Mouse (Mus musculus): ENCODE measurements around the gene Hk1. TPM values are rescaled to one million over a fixed set of nuclear protein-coding genes. Genes with fewer than 3 reads are reported as not detected.
A peak's percentile ranks its signal among the peaks of the same experiment; 100 is the strongest.

Gene Hk1
- polyA plus RNA-seq, 1 experiment = 27.2 TPM

DNA sequence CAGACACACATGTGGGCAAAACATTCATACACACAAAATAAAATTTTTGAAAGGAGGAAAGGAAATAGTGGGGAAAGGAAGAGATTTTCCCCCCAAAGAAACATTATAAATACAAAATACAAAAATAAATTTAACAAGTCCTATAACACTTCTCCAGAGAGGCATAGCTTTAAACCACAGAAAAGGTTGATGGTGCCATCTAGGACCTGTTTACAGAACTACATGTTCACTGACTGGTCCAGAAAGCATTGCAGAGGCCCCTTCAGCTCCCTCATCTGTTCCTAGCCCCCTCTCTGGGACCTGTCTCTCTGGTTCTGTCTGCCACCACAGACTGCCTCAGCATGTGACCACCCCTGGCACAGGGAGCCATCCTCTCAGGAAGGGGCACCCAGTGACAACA lies 1.2 kb upstream of the Hk1 start:
- no peaks in the 10 kb centered on the region for H3K4me1 ChIP-seq (ENCODE audit: control insufficient read depth, insufficient read depth, insufficient read length, low read length)
- H3K27ac ChIP-seq (replicated peaks; ENCODE audit: low read depth, low read length) = no peak overlapping the region
- H3K4me3 ChIP-seq (ENCODE audit: insufficient read depth, low read depth, low read length) = no peak overlapping the region

DNA sequence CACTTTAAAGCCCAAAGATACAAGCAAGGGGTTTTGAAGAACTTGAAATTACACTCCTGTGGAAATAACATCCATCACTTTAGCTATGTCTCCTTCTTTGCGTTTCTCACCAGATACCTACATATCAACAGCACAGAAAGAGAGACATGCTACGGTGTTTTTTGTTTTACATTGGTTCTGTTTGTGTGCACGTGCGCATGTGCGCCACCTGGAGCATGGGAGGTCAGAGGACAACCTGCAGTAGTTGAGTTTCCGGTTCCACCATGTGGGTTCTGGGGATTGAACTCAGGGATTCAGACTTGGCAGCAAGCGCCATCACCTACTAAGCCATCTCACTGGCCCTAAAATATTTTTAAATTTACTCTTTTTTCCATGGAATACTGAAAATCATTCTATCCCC lies 20.9 kb downstream of the Hk1 start:
- H3K4me3 ChIP-seq (ENCODE audit: insufficient read depth, low read depth, low read length) = no peak overlapping the region
- no peaks in the 10 kb centered on the region for H3K4me1 ChIP-seq (ENCODE audit: control insufficient read depth, insufficient read depth, insufficient read length, low read length)
- no peak overlapping the region for H3K27ac ChIP-seq (replicated peaks; ENCODE audit: low read depth, low read length)

DNA sequence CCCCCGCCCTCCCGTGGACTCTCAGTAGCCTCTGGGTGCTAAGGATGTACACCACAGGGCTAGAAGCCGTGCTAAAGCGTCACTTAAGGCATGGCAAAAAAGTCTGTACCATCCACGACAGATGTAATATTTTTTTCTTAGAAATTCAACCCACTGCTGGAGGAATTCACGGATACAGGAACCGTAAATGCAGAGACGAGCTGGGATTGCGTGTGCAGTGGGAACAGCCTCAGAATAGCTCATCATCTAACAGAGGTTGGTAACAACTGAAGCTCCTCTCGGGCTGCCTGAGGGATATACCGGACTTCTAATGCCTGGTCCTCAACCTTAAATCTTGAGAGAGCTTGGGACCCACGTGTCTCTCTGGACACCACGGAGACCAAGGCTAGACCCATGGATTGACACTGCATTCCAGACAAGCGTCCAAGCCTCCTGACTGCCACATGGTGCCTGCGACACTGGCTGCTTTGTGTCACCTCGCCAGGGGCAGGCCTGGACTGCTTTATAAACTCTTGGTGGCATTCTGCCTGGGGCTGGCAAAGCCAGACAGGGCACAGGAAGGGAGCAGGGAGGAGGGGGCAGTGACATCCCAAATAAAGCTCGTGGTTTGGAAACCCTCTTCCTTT lies 23.5 kb downstream of the Hk1 start:
- Histone ChIP-seq H3K4me3 (ENCODE audit: insufficient read depth, low read depth, low read length) (no peak overlapping the region), H3K27ac (replicated peaks; ENCODE audit: low read depth, low read length) (no peak overlapping the region)

DNA sequence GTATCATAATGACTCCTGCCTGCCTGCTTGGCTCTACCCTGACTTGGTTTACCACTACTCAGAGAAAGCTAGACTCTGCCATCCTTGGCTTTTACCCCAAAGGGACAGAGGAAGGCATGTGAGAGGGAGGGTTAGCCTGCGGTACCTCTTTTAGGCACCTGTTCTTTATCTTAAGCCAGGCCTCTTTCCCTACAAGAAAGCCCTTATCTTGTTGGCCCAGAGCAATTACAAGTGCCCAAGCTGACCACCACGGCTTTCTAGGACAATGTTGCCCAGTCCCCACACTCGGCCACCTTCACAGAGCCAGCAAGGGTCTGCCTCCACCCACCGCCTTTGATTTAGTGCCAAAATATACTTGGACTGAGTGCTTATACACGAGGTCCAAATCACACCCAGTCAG lies 34.6 kb downstream of the Hk1 start:
- H3K4me3 ChIP-seq (ENCODE audit: insufficient read depth, low read depth, low read length) = no peak overlapping the region
- H3K27ac ChIP-seq (replicated peaks; ENCODE audit: low read depth, low read length) = no peak overlapping the region
- 0 out of 2 replicates have a peak, but pooled peaks cover 3% of the 10 kb centered on the region for H3K4me1 ChIP-seq (ENCODE audit: control insufficient read depth, insufficient read depth, insufficient read length, low read length)

More for the DNA sequence above, 23.5 kb downstream of the Hk1 start:
- H3K4me1 ChIP-seq (ENCODE audit: control insufficient read depth, insufficient read depth, insufficient read length, low read length) = no peaks in the 10 kb centered on the region

DNA sequence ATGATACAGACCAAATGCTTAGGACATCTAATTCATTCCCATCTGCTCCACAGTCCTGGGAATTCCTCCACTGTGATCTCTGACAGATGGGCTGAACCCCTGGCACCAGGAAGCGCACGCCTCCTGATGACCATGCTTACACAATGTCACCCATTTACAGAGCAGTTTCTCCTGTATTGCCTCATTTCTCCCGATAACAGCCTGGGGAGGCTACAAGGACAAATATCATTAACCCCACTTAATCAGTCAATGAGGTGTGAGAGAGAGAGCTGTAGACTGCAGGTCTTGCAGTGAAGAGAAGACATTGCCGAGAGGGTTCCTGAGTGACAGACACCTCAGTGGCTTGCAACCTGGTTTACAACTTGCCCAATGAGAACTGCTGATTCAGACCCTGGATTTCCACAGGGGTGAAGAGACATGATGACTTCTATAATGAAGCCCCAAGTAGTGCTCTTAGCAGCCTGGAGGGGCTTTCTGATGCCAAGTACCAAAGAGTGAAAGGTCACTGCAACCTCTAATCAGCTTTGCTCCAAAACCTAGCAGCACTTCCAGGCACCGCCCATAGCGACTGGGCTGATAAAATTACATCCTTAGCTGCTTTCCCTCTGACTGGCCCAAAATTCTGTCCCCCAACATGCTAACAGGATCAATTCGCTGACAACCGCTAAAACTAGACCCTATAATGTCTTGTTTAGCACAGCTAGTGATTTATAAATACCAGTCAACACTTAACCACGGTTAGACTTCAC lies 35.5 kb downstream of the Hk1 start:
- Histone ChIP-seq H3K4me3 (ENCODE audit: insufficient read depth, low read depth, low read length) (no peak overlapping the region), H3K27ac (replicated peaks; ENCODE audit: low read depth, low read length) (no peak overlapping the region), H3K4me1 (ENCODE audit: control insufficient read depth, insufficient read depth, insufficient read length, low read length) (0 out of 2 replicates have a peak, but pooled peaks cover 3% of the 10 kb centered on the region)

DNA sequence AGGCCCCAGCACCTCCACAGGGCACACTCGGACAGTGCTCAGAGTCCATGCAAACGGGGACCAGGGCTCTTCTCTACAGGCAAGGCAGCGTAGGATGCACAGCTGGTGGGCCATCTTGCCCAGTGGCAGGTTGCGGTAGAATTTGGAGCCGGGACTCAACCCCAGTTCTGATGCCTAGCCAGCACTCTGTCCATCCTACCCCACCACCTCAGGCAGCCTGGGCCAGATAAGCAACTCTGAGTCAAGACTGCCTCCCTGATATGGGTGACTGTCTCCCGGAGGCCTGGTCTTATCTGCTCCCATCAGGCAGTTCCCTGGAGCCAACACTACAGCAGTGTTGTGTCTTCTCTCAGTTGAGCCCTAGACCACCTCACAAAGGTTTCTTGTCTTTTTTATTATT lies 37.2 kb downstream of the Hk1 start:
- H3K4me3 ChIP-seq (ENCODE audit: insufficient read depth, low read depth, low read length) = no peak overlapping the region
- no peak overlapping the region for H3K27ac ChIP-seq (replicated peaks; ENCODE audit: low read depth, low read length)
- H3K4me1 ChIP-seq (ENCODE audit: control insufficient read depth, insufficient read depth, insufficient read length, low read length) = peaks cover 13% of the 10 kb centered on the region

DNA sequence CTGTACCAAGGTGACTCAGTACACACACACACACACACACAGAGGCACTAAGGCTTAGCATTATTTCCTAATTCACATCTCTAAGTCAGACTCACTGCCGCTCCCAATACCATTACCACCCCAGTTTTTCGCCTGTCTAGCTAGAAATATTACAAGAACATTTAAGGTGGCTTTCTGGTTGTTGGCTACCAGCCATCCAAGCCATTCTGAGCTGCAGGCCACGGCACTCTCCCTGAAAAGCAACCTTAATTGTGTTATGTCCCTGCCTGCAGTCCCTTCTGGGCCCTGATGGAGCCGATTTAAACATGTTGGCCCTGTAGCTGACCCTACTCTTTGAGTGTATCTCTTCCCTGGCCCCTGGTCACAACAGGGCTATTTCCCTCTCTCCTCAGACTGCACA lies 37.8 kb downstream of the Hk1 start:
- no peak overlapping the region for H3K4me3 ChIP-seq (ENCODE audit: insufficient read depth, low read depth, low read length)
- H3K27ac ChIP-seq (replicated peaks; ENCODE audit: low read depth, low read length) = no peak overlapping the region
- peaks cover 13% of the 10 kb centered on the region for H3K4me1 ChIP-seq (ENCODE audit: control insufficient read depth, insufficient read depth, insufficient read length, low read length)

DNA sequence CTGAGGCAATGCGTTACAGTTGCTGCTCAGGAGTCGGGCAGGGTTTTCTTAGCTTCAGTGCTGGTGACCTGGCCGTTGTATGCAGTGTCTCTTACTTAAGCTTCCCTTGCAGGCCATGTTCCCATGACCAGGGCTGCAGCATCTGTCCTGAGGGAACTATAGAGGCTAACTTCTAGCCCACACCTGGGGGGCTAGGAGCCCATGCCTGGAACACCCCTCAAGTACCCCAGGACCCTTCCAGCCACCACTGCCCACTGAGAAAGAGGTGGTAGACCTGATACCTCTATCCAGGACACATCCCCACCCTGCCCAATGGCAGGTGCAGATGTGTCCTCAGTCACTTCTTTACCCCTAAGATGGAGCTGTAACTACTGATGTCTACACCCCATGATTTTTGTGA lies 38.7 kb downstream of the Hk1 start:
- Histone ChIP-seq H3K27ac (replicated peaks; ENCODE audit: low read depth, low read length) (peak overlapping the region; percentile 87), H3K4me3 (ENCODE audit: insufficient read depth, low read depth, low read length) (peak overlapping the region; percentile 70), H3K4me1 (ENCODE audit: control insufficient read depth, insufficient read depth, insufficient read length, low read length) (peaks cover 17% of the 10 kb centered on the region)

DNA sequence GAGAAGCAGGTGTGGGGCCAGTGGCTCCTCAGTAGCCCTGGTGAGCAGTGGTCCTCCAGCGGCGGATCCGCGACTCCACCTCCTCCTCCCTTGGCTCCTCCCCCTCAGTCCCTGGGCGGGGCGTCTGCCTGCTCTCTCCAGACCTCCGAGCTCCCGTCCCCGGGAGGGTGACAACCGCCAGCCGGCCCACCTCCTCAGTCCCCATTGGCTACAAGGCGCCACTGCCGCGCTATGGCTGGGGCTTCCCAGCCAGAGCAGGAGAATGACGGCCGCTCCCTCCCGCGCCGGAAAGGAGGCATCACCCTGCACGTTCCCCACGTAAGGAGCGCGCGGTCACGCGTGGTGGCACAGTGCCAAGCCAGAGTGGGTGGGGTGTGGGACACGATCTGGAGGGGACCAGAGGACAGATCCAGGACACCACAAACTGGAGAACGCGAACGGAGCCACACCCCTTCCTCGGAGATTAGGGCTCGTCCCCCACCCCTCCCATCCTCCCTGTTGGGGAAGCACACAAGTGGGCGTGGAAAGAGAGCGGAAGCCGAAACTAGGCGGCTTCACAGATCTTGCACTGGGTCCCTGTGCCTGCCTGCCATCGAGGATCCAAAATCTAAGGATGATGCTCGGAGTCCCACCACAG lies 39.5 kb downstream of the Hk1 start:
- H3K4me1 ChIP-seq (ENCODE audit: control insufficient read depth, insufficient read depth, insufficient read length, low read length) = peaks cover 22% of the 10 kb centered on the region
- H3K4me3 ChIP-seq (ENCODE audit: insufficient read depth, low read depth, low read length) = peak overlapping the region; percentile 70
- H3K27ac ChIP-seq (replicated peaks; ENCODE audit: low read depth, low read length) = peak overlapping the region; percentile 87

DNA sequence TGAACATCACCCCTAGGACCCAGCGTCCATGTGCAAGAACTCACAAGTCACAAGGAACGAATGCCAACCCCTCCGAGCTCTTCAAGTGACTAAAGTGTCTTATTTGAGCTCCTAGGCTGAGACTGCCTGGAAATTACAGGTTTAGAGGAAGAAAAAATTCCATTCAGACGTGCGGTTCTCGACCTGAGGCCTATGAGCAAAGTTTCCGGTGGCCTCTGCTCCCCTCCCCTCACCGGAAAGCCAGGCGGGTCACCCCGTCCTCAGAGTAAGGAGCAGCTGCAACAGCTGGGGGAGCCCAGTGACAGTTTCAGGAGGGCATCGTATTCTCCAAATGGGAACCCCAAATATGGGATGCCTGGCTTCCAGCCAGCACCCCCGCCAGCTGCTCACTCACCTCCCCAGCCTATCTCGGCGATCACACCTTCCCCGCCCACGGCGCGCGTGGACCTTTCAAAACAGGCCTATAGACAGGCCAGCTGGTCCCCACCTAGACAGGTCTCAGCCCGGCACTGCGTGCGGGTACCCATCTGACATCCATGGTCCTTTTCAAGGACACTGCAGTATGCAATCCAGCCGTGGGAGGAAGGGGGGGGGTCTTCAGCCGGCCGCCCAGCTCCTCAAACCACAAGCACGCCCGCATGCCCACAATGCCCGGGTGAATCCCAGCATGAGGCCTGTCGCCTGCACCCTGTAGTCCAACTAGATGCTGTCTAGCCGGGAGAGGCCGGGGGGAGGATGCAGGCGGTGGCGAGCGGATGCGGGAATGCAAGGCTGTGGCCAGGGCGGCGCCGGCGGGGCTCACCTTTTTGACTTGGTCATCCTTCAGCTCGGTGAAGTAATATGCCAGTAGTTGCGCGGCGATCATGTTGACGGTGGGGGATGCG lies 40.3 kb downstream of the Hk1 start:
- Histone ChIP-seq H3K4me1 (ENCODE audit: control insufficient read depth, insufficient read depth, insufficient read length, low read length) (peaks cover 22% of the 10 kb centered on the region), H3K4me3 (ENCODE audit: insufficient read depth, low read depth, low read length) (peak overlapping the region; percentile 70), H3K27ac (replicated peaks; ENCODE audit: low read depth, low read length) (peak overlapping the region; percentile 82)

DNA sequence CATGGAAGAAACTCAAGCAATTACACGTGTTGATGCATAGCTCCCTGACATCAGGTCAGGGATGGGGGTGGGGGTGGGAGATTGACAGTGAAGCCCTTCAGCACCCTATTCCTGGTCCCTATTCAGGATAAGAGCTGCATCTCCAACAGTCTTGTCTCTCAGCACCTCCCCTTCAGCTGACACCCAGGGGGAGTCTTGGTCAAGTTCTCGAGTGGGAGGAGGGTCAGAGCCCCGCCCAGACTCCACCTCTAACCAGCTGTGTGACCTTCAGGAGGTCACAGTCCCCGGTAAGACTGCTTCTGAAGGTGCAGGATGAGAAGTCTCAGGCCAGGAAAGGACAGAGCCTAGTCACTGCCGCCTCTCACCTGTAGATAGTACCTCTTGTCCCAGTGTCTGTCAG lies 41.1 kb downstream of the Hk1 start:
- Histone ChIP-seq H3K4me3 (ENCODE audit: insufficient read depth, low read depth, low read length) (peak overlapping the region; percentile 70), H3K27ac (replicated peaks; ENCODE audit: low read depth, low read length) (peak overlapping the region; percentile 82), H3K4me1 (ENCODE audit: control insufficient read depth, insufficient read depth, insufficient read length, low read length) (peaks cover 22% of the 10 kb centered on the region)

DNA sequence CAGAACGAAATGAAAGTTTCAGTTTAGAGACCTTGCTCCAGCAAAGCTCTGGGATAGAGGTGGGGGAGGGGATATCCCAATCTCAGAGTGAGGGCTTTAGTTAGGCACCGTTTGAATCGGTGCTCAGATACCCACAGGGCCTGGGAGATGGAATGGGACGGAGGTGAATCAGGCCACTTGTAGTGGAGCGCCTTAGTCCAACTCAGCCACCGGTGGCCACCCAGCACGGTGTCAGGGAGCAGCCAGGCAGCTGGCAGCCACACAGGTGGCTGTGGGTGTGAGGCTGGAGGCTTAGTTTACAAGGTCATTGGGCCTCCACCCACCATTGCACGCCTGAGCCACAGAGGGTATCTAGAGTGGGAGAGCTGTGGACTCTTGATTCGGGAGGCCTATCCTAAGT lies 41.5 kb downstream of the Hk1 start:
- H3K27ac ChIP-seq (replicated peaks; ENCODE audit: low read depth, low read length) = peak overlapping the region; percentile 82
- peaks cover 22% of the 10 kb centered on the region for H3K4me1 ChIP-seq (ENCODE audit: control insufficient read depth, insufficient read depth, insufficient read length, low read length)
- peak overlapping the region; percentile 70 for H3K4me3 ChIP-seq (ENCODE audit: insufficient read depth, low read depth, low read length)

DNA sequence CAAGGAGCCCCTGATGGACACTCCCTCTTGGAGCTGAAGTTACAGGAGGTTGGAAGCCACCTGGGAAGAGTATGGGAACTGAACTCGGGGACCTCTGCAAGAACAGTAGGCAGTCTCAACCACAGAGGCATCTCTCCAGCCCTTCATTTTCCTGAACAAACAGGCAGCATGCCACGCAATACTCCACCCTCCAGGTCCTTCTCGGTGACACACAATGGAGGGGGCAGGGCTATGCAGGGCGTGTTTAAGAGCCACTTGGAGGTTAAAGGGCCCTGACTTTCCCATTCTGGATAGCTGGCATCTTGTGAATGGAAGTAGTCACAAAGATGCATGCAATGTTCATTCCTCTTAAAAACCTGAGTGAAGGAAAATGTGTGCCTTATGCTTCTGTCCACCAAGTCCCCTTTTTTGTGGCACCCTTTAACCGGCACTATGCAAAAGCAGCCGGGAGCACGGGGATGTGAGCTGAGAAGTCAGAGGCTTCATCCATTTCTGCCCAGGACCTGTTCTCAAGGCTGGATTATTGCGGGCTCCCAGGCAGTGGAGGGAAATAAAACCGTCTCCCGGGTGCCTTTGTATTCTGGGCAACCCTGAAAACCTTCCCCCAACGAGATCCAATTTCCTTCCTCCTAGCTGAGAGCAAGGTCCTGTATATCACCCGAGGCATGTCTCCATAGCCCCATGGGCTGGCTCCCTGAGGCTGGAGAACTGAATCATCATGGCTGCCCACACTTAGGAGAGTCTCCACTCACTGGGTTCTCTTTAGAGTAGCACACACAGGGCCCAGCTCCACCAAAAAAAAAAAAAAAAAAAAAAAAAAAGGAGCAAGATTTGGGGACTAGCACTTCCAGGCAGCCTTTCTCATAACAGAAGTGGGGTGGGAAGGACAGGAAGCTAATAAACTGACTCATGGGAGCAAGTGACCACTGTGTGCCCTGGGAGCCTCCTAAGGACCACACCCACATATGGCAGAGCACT lies 42.8 kb downstream of the Hk1 start:
- Histone ChIP-seq H3K27ac (replicated peaks; ENCODE audit: low read depth, low read length) (peak overlapping the region; percentile 62), H3K4me1 (ENCODE audit: control insufficient read depth, insufficient read depth, insufficient read length, low read length) (peaks cover 26% of the 10 kb centered on the region), H3K4me3 (ENCODE audit: insufficient read depth, low read depth, low read length) (no peak overlapping the region)

DNA sequence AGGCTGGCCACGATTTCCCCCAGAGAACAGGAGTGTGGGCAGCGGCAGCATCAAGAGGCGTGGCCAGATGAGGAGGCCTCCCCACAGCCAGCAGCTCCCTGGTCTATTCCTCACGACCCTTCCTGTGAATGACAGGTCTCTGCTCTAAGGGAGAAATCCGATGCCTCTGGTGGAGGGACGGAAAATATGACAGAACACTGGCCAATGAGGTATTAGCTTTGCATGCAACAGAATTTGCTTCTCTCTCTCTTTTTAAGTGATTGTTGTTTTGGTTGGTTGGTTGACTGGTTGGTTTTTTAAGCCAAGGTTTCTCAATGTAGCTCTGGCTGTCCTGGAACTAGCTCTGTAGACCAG lies 44.3 kb downstream of the Hk1 start:
- no peak overlapping the region for H3K27ac ChIP-seq (replicated peaks; ENCODE audit: low read depth, low read length)
- H3K4me3 ChIP-seq (ENCODE audit: insufficient read depth, low read depth, low read length) = no peak overlapping the region

More for the DNA sequence above, 44.3 kb downstream of the Hk1 start:
- peaks cover 25% of the 10 kb centered on the region for H3K4me1 ChIP-seq (ENCODE audit: control insufficient read depth, insufficient read depth, insufficient read length, low read length)

Data from brown adipose tissue, adult 24 weeks (tissue).